Mouse (Mus musculus) inflammation-experienced regulatory T-cells (primary cell): Measurements from ENCODE around the gene Nktr. TPM values are rescaled to one million over a fixed set of nuclear protein-coding genes. Genes with fewer than 3 reads are reported as not detected.

Experiments used
- polyA plus RNA-seq, 2 experiments: library from polyadenylated mRNA; unstranded; fragments of 100-300 nt; shearing (Covaris generic); gene quantifications; one replicate each; pipeline ENCODE4 v1.2.1; 2017

Gene Nktr
- 100 to 1,000 TPM; 116 to 132 TPM for polyA plus RNA-seq

GRCm38 (mm10) chr9:121718792-121719318 lies at the start of gene Nktr:
Gene Nktr, plus strand, starts transcription at chr9:121719169.

GRCm38 (mm10) chr9:121704646-121705625 lies 14.0 kb upstream of the Nktr start, which contains the start of gene Sec22c:
Gene Sec22c, minus strand, starts transcription at chr9:121705490.

GRCm38 (mm10) chr9:121709898-121710583 lies 8.9 kb upstream of the Nktr start, which contains the start of gene Ss18l2:
Gene Ss18l2, plus strand, starts transcription at chr9:121710329.

GRCm38 (mm10) chr9:121759091-121760081 lies 40.4 kb downstream of the Nktr start, which contains the start of gene Zfp651:
Gene Zfp651, plus strand, starts transcription at chr9:121759330.

GRCm38 (mm10) chr9:121777484-121778065 lies 58.6 kb downstream of the Nktr start, which contains the start of gene Klhl40:
Gene Klhl40, plus strand, starts transcription at chr9:121777607.

GRCm38 (mm10) chr9:121791757-121792521 lies 73.0 kb downstream of the Nktr start, which contains the start of gene Hhatl:
Gene Hhatl, minus strand, starts transcription at chr9:121792507.

Other genes starting within 250 kb of the Nktr start
- not detected for gene Cck, start 223.5 kb upstream of the Nktr start, polyA plus RNA-seq
- not detected for gene Lyzl4, start 77.1 kb upstream of the Nktr start, polyA plus RNA-seq
- gene Vipr1, start 76.5 kb upstream of the Nktr start, polyA plus RNA-seq = 10 to 100 TPM in 1 of 2 experiments, 1 to 10 TPM in 1; 5.6 to 58.4 TPM
- gene Sec22c, start 13.7 kb upstream of the Nktr start, polyA plus RNA-seq = 10 to 100 TPM; 21.1 to 25.0 TPM
- 10 to 100 TPM; 25.4 to 32.3 TPM for gene Ss18l2, start 8.8 kb upstream of the Nktr start, polyA plus RNA-seq
- gene Zfp651, start 40.2 kb downstream of the Nktr start, polyA plus RNA-seq = under 1 TPM; 0.11 to 0.74 TPM
- gene Klhl40, start 58.4 kb downstream of the Nktr start, polyA plus RNA-seq = under 1 TPM; 0.13 to 0.72 TPM
- under 1 TPM in 1 of 2 experiments, not detected in 1; 0.77 TPM for gene Hhatl, start 73.3 kb downstream of the Nktr start, polyA plus RNA-seq
- gene Ccdc13, start 120.3 kb downstream of the Nktr start, polyA plus RNA-seq = under 1 TPM in 1 of 2 experiments, not detected in 1; 0.39 TPM
- 10 to 100 TPM; 77.7 to 98.0 TPM for gene Higd1a, start 139.2 kb downstream of the Nktr start, polyA plus RNA-seq
- not detected for gene Ackr2, start 179.2 kb downstream of the Nktr start, polyA plus RNA-seq
- gene Cyp8b1, start 197.1 kb downstream of the Nktr start, polyA plus RNA-seq = 1 to 10 TPM in 1 of 2 experiments, under 1 TPM in 1; 0.16 to 1.6 TPM
- under 1 TPM; 0.17 to 0.48 TPM for gene Fam198a, start 231.8 kb downstream of the Nktr start, polyA plus RNA-seq